Mouse (Mus musculus) lung, postnatal 10 days (tissue): ENCODE data around the gene Hoxc9.

Experiments
- DNase-seq: peaks from one replicate; pipeline ENCODE4 v3.0.0; 2021

The Hoxc9 gene

GRCm38 (mm10) chr15:103001370-103001769 is 25.1 kb downstream of the Hoxc9 start:
- DNase-seq, result no peak

GRCm38 (mm10) chr15:103002156-103002555 is 25.9 kb downstream of the Hoxc9 start:
- DNase-seq, result no peak

GRCm38 (mm10) chr15:103002821-103003448 is 26.7 kb downstream of the Hoxc9 start:
- DNase-seq, result no peak

GRCm38 (mm10) chr15:103005308-103005707 is 29.1 kb downstream of the Hoxc9 start:
- DNase-seq, result no peak

- no peak for DNase-seq
These were observed 29.6 kb downstream of the Hoxc9 start for GRCm38 (mm10) chr15:103005797-103006196.

- DNase-seq, result no peak
These were observed 30.1 kb downstream of the Hoxc9 start for GRCm38 (mm10) chr15:103006326-103006725.

- no peak for DNase-seq
These were observed 33.2 kb downstream of the Hoxc9 start for GRCm38 (mm10) chr15:103009265-103010111.

GRCm38 (mm10) chr15:103010112-103010846 is 34.0 kb downstream of the Hoxc9 start:
- no peak for DNase-seq

- no peak for DNase-seq
These were observed 34.8 kb downstream of the Hoxc9 start for GRCm38 (mm10) chr15:103010847-103011555.

- DNase-seq, result no peak
These were observed 35.8 kb downstream of the Hoxc9 start for GRCm38 (mm10) chr15:103011928-103012486.

GRCm38 (mm10) chr15:103013238-103013984 is 37.2 kb downstream of the Hoxc9 start:
- peak; percentile 28 for DNase-seq

GRCm38 (mm10) chr15:103014166-103015008 is 38.1 kb downstream of the Hoxc9 start:
- DNase-seq, result no peak

GRCm38 (mm10) chr15:103015009-103015399 is 38.8 kb downstream of the Hoxc9 start:
- DNase-seq, result no peak

GRCm38 (mm10) chr15:103015406-103016166 is 39.3 kb downstream of the Hoxc9 start:
- DNase-seq, result no peak

GRCm38 (mm10) chr15:103018636-103019035 is 42.4 kb downstream of the Hoxc9 start, which contains the start of gene Hoxc4:
TSS of gene Hoxc4 (plus strand) at chr15:103018934.
- no peak for DNase-seq

- DNase-seq, result no peak
These were observed 44.7 kb downstream of the Hoxc9 start for GRCm38 (mm10) chr15:103020899-103021418.

GRCm38 (mm10) chr15:103021544-103021943 is 45.3 kb downstream of the Hoxc9 start:
- no peak for DNase-seq

GRCm38 (mm10) chr15:103024131-103024530 is 47.9 kb downstream of the Hoxc9 start:
- DNase-seq, result no peak
